ENCODE assay signal across 8 mouse cellular contexts in the genomic region with DNA sequence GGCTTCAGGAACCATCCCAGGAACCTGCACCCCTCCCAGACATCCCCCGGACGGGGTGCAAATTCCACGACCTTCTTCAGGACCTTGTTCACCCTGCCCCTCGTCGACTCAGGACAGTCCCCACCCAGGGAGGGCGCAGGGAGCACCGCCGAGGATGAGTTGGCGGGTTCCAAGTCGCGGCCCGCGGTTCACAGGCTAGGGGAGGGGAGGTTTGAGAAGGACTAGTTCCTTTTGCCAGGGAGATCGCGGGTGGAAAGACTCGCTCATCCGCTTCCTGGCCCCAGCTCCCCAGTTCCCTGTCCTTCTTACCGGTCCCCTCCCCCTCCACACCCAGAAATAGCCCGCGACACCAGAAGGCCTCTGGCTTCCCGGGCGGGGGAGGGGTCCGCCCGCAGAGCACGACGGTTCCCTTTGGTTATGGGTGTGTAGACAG. TPM values are rescaled to one million over a fixed set of nuclear protein-coding genes. Genes with fewer than 3 reads are reported as not detected.
DNase-seq lines count a peak whose midpoint lies in the region; ATAC-seq lines count a peak whose summit lies in the region.

A gene (minus strand): TSS at position 370 of the 433 bp plus-strand sequence.

- peaks cover 34% of the 10 kb centered on the region for H3K4me1 ChIP-seq in heart, embryonic 12.5 days (replicated peaks)

- DNase-seq in adrenal gland, adult 2 months = peak; percentile 52
- no peak for DNase-seq in adrenal gland, postnatal 4 days (ENCODE audit: low spot score in 2 of 2)
- DNase-seq in embryo, embryonic 11 days = peak; percentile 32
- peak; percentile 66 for DNase-seq in kidney, postnatal 10 days
- DNase-seq in thymus, postnatal 25 days = peak; percentile 41
- DNase-seq in right cerebral cortex, postnatal 10 days (ENCODE audit: low spot score in 2 of 2) = no peak

- ATAC-seq in heart, embryonic 12.5 days (ENCODE audit: insufficient number of reproducible peaks, low FRiP score) = peak; percentile 56
- 0 out of 2 replicates have a peak, but pooled peaks have one; percentile 11 for ATAC-seq in megakaryocyte progenitor cell, adult 5-6 weeks (replicated peaks; ENCODE audit: poor library complexity)

- peaks cover 35% of the 10 kb centered on the region for H3K27me3 ChIP-seq in heart, embryonic 12.5 days (replicated peaks)

- peak within 1 kb of the TSS; percentile 84 for H3K9ac ChIP-seq in heart, embryonic 12.5 days

- peak within 1 kb of the TSS; percentile 94 for H3K4me2 ChIP-seq in heart, embryonic 12.5 days

- peak within 1 kb of the TSS; percentile 78 for H3K27ac ChIP-seq in heart, embryonic 12.5 days (ENCODE audit: poor library complexity, severe bottlenecking)

- WGBS in heart, embryonic 12.5 days = under 1% methylated on average over 26 of the region's 26 CpGs

- peak within 1 kb of the TSS; percentile 68 for H3K4me3 ChIP-seq in heart, embryonic 12.5 days

- 0 out of 2 replicates have a peak, but pooled peaks cover 2% of the 10 kb centered on the region for H3K36me3 ChIP-seq in heart, embryonic 12.5 days

- H3K9me3 ChIP-seq in heart, embryonic 12.5 days (replicated peaks) = no peaks in the 10 kb centered on the region

RNA-seq across cellular contexts. Expression of the gene that starts here (rescaled TPM):
- total RNA-seq in adrenal gland, adult 2 months (2021) = 1 to 10 TPM in 1 of 2 experiments, under 1 TPM in 1; 0.43 to 1.3 TPM
- 0.46 and 2.1 TPM in 2 replicates for polyA plus RNA-seq in adrenal gland, adult 2 months (2012; rRNA removed)
- 1 to 10 TPM; 1.2 to 1.3 TPM for total RNA-seq in adrenal gland, postnatal 4 days (2021)
- 1.3 and 1.6 TPM in 2 replicates for polyA plus RNA-seq in heart, embryonic 12.5 days (2016; fragmentation: Nextera tagmentation; extraction: Ambion mirVana)
- total RNA-seq in megakaryocyte progenitor cell, adult 5-6 weeks (2015) = not detected in 2 replicates
- not detected in 2 replicates for total RNA-seq in megakaryocyte progenitor cell, adult 5-6 weeks (2017)

Comparison
In these comparisons a context has a peak if more than half of its experiments do, and no peak if none do; other contexts are left out.
1. DNase-seq: peak in adrenal gland, adult 2 months (single experiment), embryo, embryonic 11 days (single experiment), kidney, postnatal 10 days (single experiment) and thymus, postnatal 25 days (single experiment); none in adrenal gland, postnatal 4 days (0 of 2) and right cerebral cortex, postnatal 10 days (0 of 2).
2. Peak in ATAC-seq in megakaryocyte progenitor cell, adult 5-6 weeks; RNA of the gene not detected or under 1 TPM.